Comparison of ENCODE assay signal across 8 mouse cellular contexts in genomic region chr1:182504223-182504622, GRCm38 (mm10). TPM values are rescaled to one million over a fixed set of nuclear protein-coding genes. Genes with fewer than 3 reads are reported as not detected.
A peak's percentile ranks its signal among the peaks of the same experiment; 100 is the strongest.
DNase-seq lines count a peak whose midpoint lies in the region; ATAC-seq and TF ChIP-seq lines count a peak whose summit lies in the region.

No protein-coding gene starts in this region.

- ATAC-seq in common myeloid progenitor, adult 5-6 weeks (replicated peaks; ENCODE audit: low read depth, poor library complexity, severe bottlenecking) = peak; percentile 77
- ATAC-seq in neural tube, embryonic 15.5 days (ENCODE audit: low FRiP score) = no peak

- H3K4me2 ChIP-seq in neural tube, embryonic 15.5 days = no peak overlapping the region

- H3K4me1 ChIP-seq in liver, adult 2 months (ENCODE audit: control insufficient read depth, insufficient read depth, low read length) = peaks cover 25% of the 10 kb centered on the region
- H3K4me1 ChIP-seq in neural tube, embryonic 15.5 days = peaks cover 16% of the 10 kb centered on the region

- H3K36me3 ChIP-seq in liver, adult 2 months (ENCODE audit: control insufficient read depth, insufficient read depth, low read length) = no peaks in the 10 kb centered on the region
- H3K36me3 ChIP-seq in neural tube, embryonic 15.5 days = 0 out of 2 replicates have a peak, but pooled peaks cover 3% of the 10 kb centered on the region

- TF ChIP-seq CTCF in liver, adult 2 months (IDR thresholded peaks at IDR 0.05; ENCODE audit: low read depth, low read length) = no peak

- no peak overlapping the region for H3K4me3 ChIP-seq in liver, adult 2 months (ENCODE audit: insufficient read depth, low read depth, low read length)
- H3K4me3 ChIP-seq in neural tube, embryonic 15.5 days (replicated peaks) = no peak overlapping the region

- H3K9ac ChIP-seq in liver, adult 2 months (ENCODE audit: low read depth, low read length) = no peak overlapping the region
- H3K9ac ChIP-seq in neural tube, embryonic 15.5 days (replicated peaks) = 0 out of 2 replicates have a peak overlapping the region, but pooled peaks have one; percentile 23

- peak; percentile 83 for DNase-seq in urinary bladder, postnatal 14 days (ENCODE audit: low spot score)
- no peak for DNase-seq in urinary bladder, postnatal 10 days (ENCODE audit: low spot score)
- peak; percentile 59 for DNase-seq in heart, postnatal 25 days (ENCODE audit: low spot score)
- DNase-seq in liver, adult 2 months (ENCODE audit: extremely low read depth, low read depth, low spot score) = no peak
- no peak for DNase-seq in thymus, postnatal 25 days
- no peak for DNase-seq in thymus, postnatal 0 days (ENCODE audit: low spot score)

- no peaks in the 10 kb centered on the region for H3K9me3 ChIP-seq in neural tube, embryonic 15.5 days (replicated peaks)

- TF ChIP-seq POLR2A in liver, adult 2 months (IDR thresholded peaks at IDR 0.05; ENCODE audit: extremely low read depth, insufficient read depth, low read length) = no peak

- H3K27me3 ChIP-seq in liver, adult 2 months (ENCODE audit: control insufficient read depth, insufficient read depth, low read length) = no peaks in the 10 kb centered on the region
- no peaks in the 10 kb centered on the region for H3K27me3 ChIP-seq in neural tube, embryonic 15.5 days (replicated peaks)

- peak overlapping the region; percentile 4; the same call in 1 of the 2 replicates for H3K27ac ChIP-seq in liver, adult 2 months (replicated peaks; ENCODE audit: insufficient read depth, low read depth, low read length)
- H3K27ac ChIP-seq in neural tube, embryonic 15.5 days (replicated peaks) = 0 out of 2 replicates have a peak overlapping the region, but pooled peaks have one; percentile 11

- H3K79me2 ChIP-seq in liver, adult 2 months (ENCODE audit: control insufficient read depth, insufficient read depth, low read length) = no peaks in the 10 kb centered on the region; the same call in 1 of the 2 replicates

- 75% methylated on average over 4 of the region's 4 CpGs for WGBS in liver, adult 2 months
- WGBS in neural tube, embryonic 15.5 days = 16% methylated on average over 4 of the region's 4 CpGs

- intact Hi-C loops in heart, postnatal 25 days (cut with DNase I) = no loop called here

RNA-seq across cellular contexts. Expression of gene Capn2, which starts 13.2 kb away (rescaled TPM):
- 22.4 TPM in 2 replicates for total RNA-seq in common myeloid progenitor, adult 5-6 weeks (2017)
- 10 to 100 TPM; 63.3 to 73.1 TPM for total RNA-seq in heart, postnatal 25 days (2021)
- total RNA-seq in liver, adult 2 months (2014; rRNA removed) = 27.8 and 28.1 TPM in 2 replicates
- polyA plus RNA-seq in liver, adult 2 months (2012; rRNA removed) = 9.3 and 10.3 TPM in 2 replicates
- 95.3 and 98.9 TPM in 2 replicates for polyA plus RNA-seq in neural tube, embryonic 15.5 days (2015; fragmentation: Nextera tagmentation; extraction: Ambion mirVana)
- polyA plus RNA-seq in thymus, postnatal 0 days (2015; fragmentation: Nextera tagmentation; extraction: Ambion mirVana) = 48.7 and 50.6 TPM in 2 replicates

Comparison
In these comparisons a context has a peak if more than half of its experiments do, and no peak if none do; other contexts are left out.
1. DNase-seq: peak in urinary bladder, postnatal 14 days (single experiment) and heart, postnatal 25 days (single experiment); none in urinary bladder, postnatal 10 days (single experiment), liver, adult 2 months (single experiment), thymus, postnatal 25 days (single experiment) and thymus, postnatal 0 days (single experiment).